Comparison of ENCODE assay signal across 8 mouse cellular contexts in genomic region chr16:31080573-31081051, GRCm38 (mm10). TPM values are rescaled to one million over a fixed set of nuclear protein-coding genes. Genes with fewer than 3 reads are reported as not detected.
DNase-seq lines count a peak whose midpoint lies in the region; ATAC-seq lines count a peak whose summit lies in the region.

No protein-coding gene starts in this region.

- H3K27me3 ChIP-seq in forebrain, embryonic 16.5 days (replicated peaks; ENCODE audit: control insufficient read depth, insufficient read depth, low read length) = no peaks in the 10 kb centered on the region

- under 1% methylated on average over 36 of the region's 36 CpGs for WGBS in forebrain, embryonic 16.5 days

- peak; percentile 73 for DNase-seq in MN1 (ENCODE audit: low spot score)
- DNase-seq in heart, postnatal 4 days = peak; percentile 65
- peak; percentile 63 for DNase-seq in layer of hippocampus, adult 9-11 months
- peak; percentile 85 for DNase-seq in lung, postnatal 10 days
- DNase-seq in retina, adult 2 months (ENCODE audit: low read depth, low spot score) = peak; percentile 62
- no peak for DNase-seq in T-cell, adult 2 months (ENCODE audit: low spot score)

- ATAC-seq in cerebellum, adult (ENCODE audit: insufficient number of reproducible peaks, low FRiP score, low TSS enrichment) = peak; percentile 71
- peak; percentile 41 for ATAC-seq in forebrain, embryonic 16.5 days

- peak overlapping the region; percentile 94 for H3K4me2 ChIP-seq in forebrain, embryonic 16.5 days (ENCODE audit: low read length)

- H3K9ac ChIP-seq in forebrain, embryonic 16.5 days (replicated peaks; ENCODE audit: low read depth, low read length) = peak overlapping the region; percentile 84

- H3K27ac ChIP-seq in forebrain, embryonic 16.5 days (ENCODE audit: low read length) = peak overlapping the region; percentile 93

- H3K9me3 ChIP-seq in forebrain, embryonic 16.5 days (ENCODE audit: control insufficient read depth, low read length) = no peaks in the 10 kb centered on the region

- H3K36me3 ChIP-seq in forebrain, embryonic 16.5 days (ENCODE audit: control insufficient read depth, insufficient read depth) = no peaks in the 10 kb centered on the region

- peaks cover 11% of the 10 kb centered on the region for H3K4me1 ChIP-seq in forebrain, embryonic 16.5 days (replicated peaks; ENCODE audit: control insufficient read depth, insufficient read depth, low read length)

- H3K4me3 ChIP-seq in forebrain, embryonic 16.5 days (replicated peaks; ENCODE audit: low read length) = peak overlapping the region; percentile 89

RNA-seq across cellular contexts. Expression of gene Xxylt1, which starts 0.6 kb away (rescaled TPM):
- 9.6 and 9.7 TPM in 2 replicates for polyA plus RNA-seq in forebrain, embryonic 16.5 days (2015; fragmentation: Nextera tagmentation; extraction: Ambion mirVana)
- 10 to 100 TPM; 15.9 to 17.3 TPM for total RNA-seq in heart, postnatal 4 days (2021)
